Mouse (Mus musculus) midbrain, embryonic 16.5 days (tissue): ENCODE data around the gene Znrf1. TPM values are rescaled to one million over a fixed set of nuclear protein-coding genes. Genes with fewer than 3 reads are reported as not detected.

ENCODE experiments used
- ATAC-seq: fragments of 200-750 bp; cut with Nextera tagmentation; 2 replicates; pipeline ENCODE4 v1.8.0; 2017; ENCODE audit warnings: moderate TSS enrichment
- H3K27ac ChIP-seq: fragments of 300-500 bp; sonication (generic); 2 replicates; pipeline ENCODE4 v1.5.1; 2014; ENCODE audit warnings: mild to moderate bottlenecking, low read length, mixed read lengths
- H3K27me3 ChIP-seq: fragments of 300-500 bp; sonication (generic); 2 replicates; pipeline ENCODE4 v1.6.1; 2014; ENCODE audit warnings: low read depth, low read length, mixed read lengths; ENCODE audit not compliant: control insufficient read depth, insufficient read depth
- H3K36me3 ChIP-seq: fragments of 300-500 bp; sonication (generic); 2 replicates; pipeline ENCODE4 v1.6.1; 2014; ENCODE audit warnings: mild to moderate bottlenecking, low read length, moderate library complexity, mixed read lengths; ENCODE audit not compliant: control insufficient read depth, insufficient read depth
- H3K4me1 ChIP-seq: fragments of 300-500 bp; sonication (generic); 2 replicates; pipeline ENCODE4 v1.6.1; 2014; ENCODE audit warnings: mild to moderate bottlenecking, low read length, mixed read lengths; ENCODE audit not compliant: control insufficient read depth, insufficient read depth
- H3K4me2 ChIP-seq: fragments of 300-500 bp; sonication (generic); 2 replicates; pipeline ENCODE4 v1.6.1; 2014; ENCODE audit warnings: mild to moderate bottlenecking, low read length, mixed read lengths
- H3K4me3 ChIP-seq: fragments of 300-500 bp; sonication (generic); 2 replicates; pipeline ENCODE4 v1.5.1; 2014; ENCODE audit warnings: low read depth, mild to moderate bottlenecking, low read length, moderate library complexity, mixed read lengths
- H3K9ac ChIP-seq: fragments of 300-500 bp; sonication (generic); 2 replicates; pipeline ENCODE4 v1.6.1; 2014; ENCODE audit warnings: low read depth, low read length, mixed read lengths
- H3K9me3 ChIP-seq: fragments of 300-500 bp; sonication (generic); replicated peaks from 2 replicates; pipeline ENCODE4 v1.6.1; 2014; ENCODE audit warnings: mild to moderate bottlenecking, low read length, mixed read lengths; ENCODE audit not compliant: control insufficient read depth, poor library complexity, severe bottlenecking
- WGBS: fragments of 180-500 bp; shearing (Covaris S2); extraction: QIAGEN DNeasy Blood & Tissue Kit; methylation state at CpG from one replicate; pipeline ENCODE4 v1.1.7; 2014; 5-methylcytosine and 5-hydroxymethylcytosine counted together
- polyA plus RNA-seq: library from polyadenylated mRNA; unstranded; fragments of >200 nt; fragmentation: Nextera tagmentation; extraction: Ambion mirVana; gene quantifications from 2 replicates; pipeline ENCODE4 v1.2.1, GENCODE M21; 2015

Gene Znrf1
- polyA plus RNA-seq, 1 experiment from 2014 or later, result 73.4 TPM

GRCm38 (mm10) chr8:111624853-111625221 lies 88.9 kb downstream of the Znrf1 start:
- WGBS, result 96% methylated on average over 10 of the region's 10 CpGs
- H3K27ac ChIP-seq, result no peak overlapping the region
- no peaks in the 10 kb centered on the region for H3K4me1 ChIP-seq
- H3K4me2 ChIP-seq, result no peak overlapping the region
- no peak overlapping the region for H3K9ac ChIP-seq
- no peaks in the 10 kb centered on the region for H3K9me3 ChIP-seq
- peaks cover 5% of the 10 kb centered on the region; the same call in 1 of the 2 replicates for H3K36me3 ChIP-seq
- no peak for ATAC-seq
- H3K4me3 ChIP-seq, result no peak overlapping the region
- no peaks in the 10 kb centered on the region for H3K27me3 ChIP-seq

DNA sequence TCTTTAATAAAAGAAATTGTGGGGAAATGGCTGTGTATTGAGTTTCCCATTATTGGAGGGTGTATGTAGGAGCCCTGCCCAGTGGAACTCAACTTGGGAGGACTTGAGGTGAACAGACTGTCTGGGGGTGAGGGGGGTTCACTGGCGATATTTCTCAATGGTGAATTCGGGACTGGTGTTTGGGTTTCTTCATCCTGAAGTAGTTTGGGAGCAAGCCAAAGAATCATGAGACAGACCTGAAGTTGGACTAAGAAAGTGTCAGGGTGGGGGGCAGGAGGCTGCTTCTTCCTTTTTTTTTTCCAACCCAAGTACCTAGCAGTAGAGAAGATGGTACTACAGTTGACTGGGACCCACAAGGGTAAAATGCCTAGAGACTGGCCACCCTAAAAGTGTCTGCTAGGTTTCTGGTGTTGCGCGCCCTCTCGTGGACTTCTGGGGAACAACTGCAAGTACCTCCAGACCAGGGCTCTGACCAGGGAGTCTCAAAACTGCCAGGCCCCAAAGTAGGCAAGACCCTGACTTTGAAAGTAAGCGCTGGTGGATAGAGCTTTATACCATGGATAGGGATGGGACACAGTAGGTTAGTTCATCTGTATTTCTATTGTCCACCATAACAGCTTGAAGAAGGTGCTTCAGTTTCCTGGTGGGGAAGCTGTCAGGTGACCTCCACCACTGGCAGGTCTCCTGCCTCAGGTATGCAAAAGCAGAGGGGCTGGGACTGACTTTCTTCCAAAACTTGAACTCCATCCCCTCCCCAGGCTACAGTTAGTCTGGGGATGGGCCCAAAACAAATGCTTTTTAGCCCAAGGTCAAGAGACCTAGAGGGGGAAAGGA lies 90.0 kb downstream of the Znrf1 start:
- H3K27me3 ChIP-seq, result no peaks in the 10 kb centered on the region
- no peak overlapping the region for H3K9ac ChIP-seq
- H3K4me2 ChIP-seq, result no peak overlapping the region
- H3K9me3 ChIP-seq, result no peaks in the 10 kb centered on the region
- no peak for ATAC-seq
- no peaks in the 10 kb centered on the region for H3K4me1 ChIP-seq
- H3K27ac ChIP-seq, result no peak overlapping the region
- 37% methylated on average over 6 of the region's 6 CpGs for WGBS
- no peak overlapping the region for H3K4me3 ChIP-seq
- no peaks in the 10 kb centered on the region for H3K36me3 ChIP-seq

DNA sequence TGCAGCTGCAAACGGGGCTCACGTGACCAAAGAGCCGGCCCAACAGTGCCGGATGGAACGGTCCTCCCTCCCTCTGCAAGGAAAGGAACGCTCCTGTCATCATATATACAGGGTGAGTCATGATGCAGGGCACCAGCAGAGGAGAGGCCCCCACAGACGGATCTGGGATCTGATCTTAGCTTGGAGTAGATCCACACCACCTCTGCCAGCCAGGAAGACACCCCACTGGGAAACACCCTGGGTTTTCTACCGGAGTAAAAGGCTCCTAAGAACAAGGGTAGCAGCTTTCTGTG lies 90.6 kb downstream of the Znrf1 start:
- H3K27ac ChIP-seq, result no peak overlapping the region
- H3K36me3 ChIP-seq, result no peaks in the 10 kb centered on the region
- H3K4me3 ChIP-seq, result no peak overlapping the region
- no peaks in the 10 kb centered on the region for H3K27me3 ChIP-seq
- H3K4me2 ChIP-seq, result no peak overlapping the region
- no peaks in the 10 kb centered on the region for H3K4me1 ChIP-seq
- ATAC-seq, result no peak
- H3K9ac ChIP-seq, result no peak overlapping the region
- WGBS, result 67% methylated on average over 8 of the region's 8 CpGs
- no peaks in the 10 kb centered on the region for H3K9me3 ChIP-seq

GRCm38 (mm10) chr8:111626933-111627332 lies 91.0 kb downstream of the Znrf1 start:
- no peaks in the 10 kb centered on the region for H3K36me3 ChIP-seq
- no peak overlapping the region for H3K9ac ChIP-seq
- H3K27ac ChIP-seq, result no peak overlapping the region
- H3K4me2 ChIP-seq, result no peak overlapping the region
- H3K4me1 ChIP-seq, result no peaks in the 10 kb centered on the region
- no peak for ATAC-seq
- no peaks in the 10 kb centered on the region for H3K27me3 ChIP-seq
- no peaks in the 10 kb centered on the region for H3K9me3 ChIP-seq
- 97% methylated on average over 14 of the region's 14 CpGs for WGBS
- no peak overlapping the region for H3K4me3 ChIP-seq

GRCm38 (mm10) chr8:111627923-111628322 lies 92.0 kb downstream of the Znrf1 start:
- Histone ChIP-seq H3K27me3 (no peaks in the 10 kb centered on the region), H3K4me1 (no peaks in the 10 kb centered on the region), H3K4me3 (no peak overlapping the region), H3K9me3 (no peaks in the 10 kb centered on the region), H3K4me2 (no peak overlapping the region), H3K27ac (no peak overlapping the region), H3K36me3 (no peaks in the 10 kb centered on the region), H3K9ac (no peak overlapping the region)
- ATAC-seq, result no peak
- WGBS, result 96% methylated on average over 9 of the region's 9 CpGs

DNA sequence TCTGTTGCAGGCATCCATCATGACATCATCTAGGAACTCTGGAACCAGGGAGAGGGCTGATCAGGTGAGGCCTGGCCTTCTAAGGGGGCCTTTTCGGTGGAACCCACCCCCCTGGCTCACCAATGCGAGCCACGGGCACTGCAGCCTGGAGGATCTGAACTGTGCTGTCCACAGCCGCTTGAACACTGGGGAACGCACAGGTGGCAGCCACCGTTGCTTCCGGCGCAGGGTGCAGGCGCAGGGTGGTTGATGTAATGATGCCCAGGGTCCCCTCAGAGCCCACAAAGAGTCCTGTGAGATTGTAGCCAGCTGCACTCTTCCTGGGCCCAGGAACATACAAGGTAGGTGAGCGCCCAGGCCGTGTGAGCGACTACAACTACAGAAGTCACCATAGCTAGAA lies 92.5 kb downstream of the Znrf1 start:
- Histone ChIP-seq H3K36me3 (no peaks in the 10 kb centered on the region), H3K4me3 (no peak overlapping the region)
- no peak for ATAC-seq

GRCm38 (mm10) chr8:111628894-111629501 lies 93.1 kb downstream of the Znrf1 start:
- no peak overlapping the region for H3K27ac ChIP-seq
- no peaks in the 10 kb centered on the region for H3K9me3 ChIP-seq
- no peak overlapping the region for H3K9ac ChIP-seq
- ATAC-seq, result no peak
- H3K27me3 ChIP-seq, result no peaks in the 10 kb centered on the region
- H3K4me1 ChIP-seq, result no peaks in the 10 kb centered on the region
- H3K36me3 ChIP-seq, result no peaks in the 10 kb centered on the region
- H3K4me3 ChIP-seq, result no peak overlapping the region
- no peak overlapping the region for H3K4me2 ChIP-seq
- 92% methylated on average over 19 of the region's 19 CpGs for WGBS

More for the DNA sequence above, 92.5 kb downstream of the Znrf1 start:
- Histone ChIP-seq H3K9ac (no peak overlapping the region), H3K4me1 (no peaks in the 10 kb centered on the region), H3K27ac (no peak overlapping the region), H3K9me3 (no peaks in the 10 kb centered on the region), H3K4me2 (no peak overlapping the region), H3K27me3 (no peaks in the 10 kb centered on the region)
- 96% methylated on average over 12 of the region's 12 CpGs for WGBS

- H3K27me3 ChIP-seq, result no peaks in the 10 kb centered on the region
- no peak within 1 kb of the TSS for H3K27ac ChIP-seq
- H3K4me2 ChIP-seq, result peak within 1 kb of the TSS; percentile 52
- H3K4me3 ChIP-seq, result peak within 1 kb of the TSS; percentile 31
- 28% methylated on average over 13 of the region's 13 CpGs for WGBS
- ATAC-seq, result peak; percentile 24; the same call in 1 of the 2 replicates
- H3K9me3 ChIP-seq, result no peaks in the 10 kb centered on the region
- H3K9ac ChIP-seq, result peak within 1 kb of the TSS; percentile 45
- H3K4me1 ChIP-seq, result no peaks in the 10 kb centered on the region
- H3K36me3 ChIP-seq, result no peaks in the 10 kb centered on the region
Measured at GRCm38 (mm10) chr8:111630105-111630521, 94.2 kb downstream of the Znrf1 start, which contains the start of gene Ldhd. Gene Ldhd (minus strand): TSS chr8:111630374.

- no peaks in the 10 kb centered on the region for H3K4me1 ChIP-seq
- ATAC-seq, result no peak
- no peak overlapping the region for H3K9ac ChIP-seq
- H3K4me3 ChIP-seq, result no peak overlapping the region
- H3K27ac ChIP-seq, result no peak overlapping the region
- no peaks in the 10 kb centered on the region for H3K27me3 ChIP-seq
- no peaks in the 10 kb centered on the region for H3K36me3 ChIP-seq
- H3K4me2 ChIP-seq, result no peak overlapping the region
- H3K9me3 ChIP-seq, result no peaks in the 10 kb centered on the region
- 94% methylated on average over 8 of the region's 8 CpGs for WGBS
Measured at GRCm38 (mm10) chr8:111631589-111631988, 95.7 kb downstream of the Znrf1 start.
